Mouse (Mus musculus) testis, adult 2 months (tissue): Measurements from ENCODE around the gene Psat1.
A peak's percentile ranks its signal among the peaks of the same experiment; 100 is the strongest.

Experiments
- CTCF ChIP-seq: fragments of 200-500 bp; IDR thresholded peaks from 2 replicates; pipeline ENCODE4 v1.5.1; 2012; ENCODE audit warnings: low read depth, mild to moderate bottlenecking, inconsistent platforms, low read length, moderate library complexity; ENCODE audit not compliant: control insufficient read depth, insufficient read depth, insufficient replicate concordance
- POLR2A ChIP-seq: fragments of 200-500 bp; IDR thresholded peaks from 2 replicates; pipeline ENCODE4 v1.6.1; 2012; ENCODE audit warnings: low read depth, mild to moderate bottlenecking, inconsistent platforms, low read length, moderate library complexity; ENCODE audit not compliant: control insufficient read depth

DNA sequence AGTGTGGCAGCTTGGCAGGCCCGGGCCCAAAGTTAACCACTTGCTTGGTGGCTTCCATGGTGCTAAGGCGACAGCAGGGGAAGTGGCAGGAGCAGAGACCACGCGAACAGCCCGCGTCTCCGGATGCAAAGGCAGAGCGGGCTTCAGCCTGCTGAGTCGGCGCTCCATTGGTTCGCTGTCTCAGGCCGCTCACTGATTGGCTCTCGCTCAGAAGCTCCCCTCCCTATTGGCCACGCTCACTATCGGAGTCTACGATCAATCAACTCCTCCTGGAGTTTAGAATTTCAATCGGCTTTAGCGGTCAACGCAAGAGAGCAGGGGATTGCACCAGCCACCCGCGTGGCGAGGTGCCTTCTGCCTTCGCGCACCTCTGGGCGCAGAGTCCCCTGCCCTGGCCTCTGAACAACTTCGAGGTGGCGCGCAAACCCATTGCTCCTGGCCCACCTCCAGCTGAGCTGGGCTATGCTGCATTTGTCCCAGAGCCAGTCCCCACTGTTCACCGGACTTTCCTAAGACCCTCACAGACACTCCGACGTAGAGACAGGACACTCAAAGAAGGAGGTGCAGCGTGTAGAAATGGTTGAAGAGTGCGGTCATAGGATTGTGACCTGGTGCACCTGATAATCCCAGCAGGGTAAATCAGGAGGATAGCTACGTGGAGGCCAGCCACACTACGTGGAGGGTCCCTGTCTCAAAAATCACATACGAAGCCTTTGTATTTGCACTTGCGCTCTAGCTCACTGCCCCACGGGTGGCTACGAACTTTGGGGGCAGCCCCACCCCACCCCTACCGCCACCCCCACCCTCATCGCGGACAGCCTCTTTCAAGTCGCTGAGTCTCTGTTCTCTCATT is 22.0 kb downstream of the Psat1 start:
- TF ChIP-seq CTCF, result no peak
- TF ChIP-seq POLR2A, result peak; percentile 58
